Mouse (Mus musculus): ENCODE measurements around the gene Isoc2a.
A peak's percentile ranks its signal among the peaks of the same experiment; 100 is the strongest.
"Not testable (repeated sequence)": the region's sequence is repeated elsewhere in the genome, so short reads cannot be mapped to it uniquely, and the experiment has no call there.

Isoc2a gene

GRCm38 (mm10) chr7:4876753-4877221 is at the start of gene Isoc2a:
TSS of gene Isoc2a (plus strand) at chr7:4877153.
- peak; percentile 95 for DNase-seq (ENCODE audit: low read depth)

DNA sequence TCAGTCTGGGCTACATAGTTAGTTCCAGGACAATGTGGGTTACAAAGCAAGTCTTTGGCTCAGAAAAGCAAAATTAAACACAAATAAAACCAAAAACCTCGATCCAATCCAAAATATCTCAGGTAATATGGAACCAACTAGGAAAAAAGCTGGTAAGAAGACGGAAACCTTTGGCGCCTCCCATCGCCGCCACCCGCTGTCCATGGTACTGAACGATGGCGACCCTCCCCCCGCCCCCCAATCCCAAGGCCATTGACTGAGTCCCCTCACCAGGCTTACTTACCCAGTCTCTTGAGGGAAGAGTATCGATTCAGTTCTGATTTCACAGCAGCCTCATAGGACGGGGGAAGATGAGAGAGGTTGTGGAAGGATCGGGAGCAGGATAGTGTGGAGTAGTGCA is 46.5 kb upstream of the Isoc2a start:
- DNase-seq (ENCODE audit: low read depth), result no peak

- DNase-seq (ENCODE audit: low read depth), result no peak
These were observed 41.2 kb upstream of the Isoc2a start for GRCm38 (mm10) chr7:4835631-4836327.

DNA sequence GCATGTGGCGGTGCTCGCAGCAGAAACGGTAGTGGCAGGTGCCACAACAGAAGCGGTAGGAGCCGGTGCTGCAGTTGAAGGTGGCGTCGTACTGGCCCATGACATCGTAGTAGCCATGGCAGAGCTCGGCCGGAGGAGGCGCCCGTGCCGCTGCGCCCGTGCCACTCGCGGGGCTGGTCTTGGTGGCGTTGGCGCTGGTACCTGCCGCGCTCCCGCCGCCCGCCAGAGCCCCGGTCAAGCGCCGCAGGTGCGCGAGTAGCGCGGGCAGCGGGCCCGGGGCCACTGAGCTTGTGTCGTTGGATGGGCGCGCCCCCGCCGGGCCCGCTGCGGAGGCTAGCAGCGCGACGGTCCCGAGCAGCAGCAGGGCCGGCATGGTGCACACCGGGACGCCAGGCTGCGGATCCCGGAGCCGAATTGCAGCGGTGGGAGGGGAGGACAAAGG is 40.6 kb upstream of the Isoc2a start:
- DNase-seq (ENCODE audit: low read depth), result no peak

DNA sequence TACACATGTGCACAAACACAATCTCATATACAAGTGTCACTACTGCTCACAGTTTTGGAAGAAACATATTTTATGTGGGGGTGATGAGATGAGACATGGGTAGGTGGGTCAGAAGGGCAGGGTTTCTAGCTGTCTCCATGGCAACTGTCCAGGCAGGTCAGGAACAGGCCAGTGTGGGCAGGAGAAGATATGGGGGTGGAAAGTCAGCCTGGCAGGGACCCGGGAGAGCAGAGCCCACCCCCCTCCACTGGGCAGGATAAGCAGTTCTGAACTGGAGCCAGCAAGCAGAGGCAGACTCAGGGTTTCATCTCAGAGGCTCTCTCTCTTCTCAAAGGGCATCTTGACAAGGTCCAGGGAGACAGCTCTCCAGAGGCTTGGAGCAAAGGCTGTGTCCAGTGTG is 39.3 kb upstream of the Isoc2a start:
- no peak for DNase-seq (ENCODE audit: low read depth)

DNA sequence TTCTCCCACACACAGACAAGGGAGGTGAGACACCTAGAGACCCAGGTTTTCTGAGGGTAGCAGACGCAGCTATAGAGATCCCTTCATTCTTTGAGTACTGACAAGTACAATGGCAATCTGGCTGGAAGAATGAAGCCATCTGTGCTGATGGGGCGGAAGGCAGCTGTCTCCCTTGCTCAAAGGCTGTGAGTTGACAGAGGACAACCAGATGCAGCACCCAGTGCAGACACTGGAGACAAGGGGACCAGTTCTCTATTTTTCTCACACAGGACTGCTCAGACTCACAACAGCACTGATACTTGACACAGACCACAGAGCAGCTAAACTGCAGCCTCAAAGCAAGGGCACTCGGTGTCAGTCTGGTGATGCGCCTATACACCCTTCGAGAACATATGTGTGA is 34.9 kb upstream of the Isoc2a start:
- no peak for DNase-seq (ENCODE audit: low read depth)

DNA sequence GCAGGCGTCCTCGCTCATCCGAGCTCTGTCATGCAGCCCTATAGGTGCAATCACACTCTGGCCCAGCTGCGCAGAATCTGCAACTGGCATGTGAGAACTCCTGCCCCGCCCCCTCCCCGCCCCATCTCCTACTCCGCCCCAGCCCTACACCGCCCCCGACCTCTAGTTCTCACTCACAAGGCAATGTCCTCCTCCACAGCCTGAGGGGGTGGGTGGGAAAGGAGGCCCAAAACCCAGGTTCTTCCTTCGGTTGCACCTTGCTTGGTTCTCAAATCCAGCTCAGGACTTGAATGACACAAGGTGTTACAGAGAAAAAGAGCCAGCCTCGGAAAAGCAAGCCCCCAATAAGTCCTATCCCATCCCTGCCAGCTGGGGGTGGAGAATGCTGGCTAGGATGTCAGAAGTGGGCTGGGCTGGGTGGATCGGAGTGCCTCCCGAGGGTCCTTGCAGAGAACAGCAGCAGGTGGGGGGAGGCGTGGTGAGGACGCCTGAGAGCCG is 34.3 kb upstream of the Isoc2a start:
- DNase-seq (ENCODE audit: low read depth), result no peak

- DNase-seq (ENCODE audit: low read depth), result no peak
These were observed 33.2 kb upstream of the Isoc2a start for GRCm38 (mm10) chr7:4843604-4844244.

DNA sequence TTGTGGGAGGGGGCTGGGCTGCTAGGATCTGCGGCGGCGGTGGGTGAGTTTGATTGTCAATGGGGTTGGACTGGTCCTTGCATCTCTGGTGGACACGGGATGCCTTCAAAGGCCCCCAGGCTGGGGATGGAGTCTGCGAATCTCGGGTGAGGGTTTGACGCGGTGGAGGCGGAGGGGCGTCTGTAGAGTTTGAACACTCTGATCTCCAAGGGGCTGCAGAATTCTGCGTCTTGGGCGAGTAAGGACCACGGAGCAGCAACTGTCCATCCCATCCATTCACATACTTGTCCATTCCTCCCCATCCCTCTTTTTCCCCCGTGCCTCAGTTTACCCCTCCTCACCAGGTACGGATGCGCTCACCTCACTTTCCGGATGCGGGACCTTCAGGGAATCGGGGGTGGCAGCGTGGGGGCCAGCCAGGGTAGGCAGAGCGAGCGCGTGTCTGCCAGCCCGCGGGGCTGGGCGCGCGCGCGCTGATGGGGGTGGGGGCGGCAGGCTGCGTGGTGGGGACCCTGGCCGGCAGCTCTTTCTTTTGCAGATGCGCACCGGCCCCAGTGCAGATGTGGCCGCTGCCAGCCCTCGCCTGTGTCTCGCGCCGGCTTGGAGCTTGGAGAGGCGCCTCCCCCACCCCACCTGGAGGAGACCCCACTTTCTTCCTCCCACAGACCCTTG is 32.6 kb upstream of the Isoc2a start, which contains the start of gene Shisa7:
Gene Shisa7, minus strand, starts transcription at position 452 of the 672 bp plus-strand sequence.
- no peak for DNase-seq (ENCODE audit: low read depth)

DNA sequence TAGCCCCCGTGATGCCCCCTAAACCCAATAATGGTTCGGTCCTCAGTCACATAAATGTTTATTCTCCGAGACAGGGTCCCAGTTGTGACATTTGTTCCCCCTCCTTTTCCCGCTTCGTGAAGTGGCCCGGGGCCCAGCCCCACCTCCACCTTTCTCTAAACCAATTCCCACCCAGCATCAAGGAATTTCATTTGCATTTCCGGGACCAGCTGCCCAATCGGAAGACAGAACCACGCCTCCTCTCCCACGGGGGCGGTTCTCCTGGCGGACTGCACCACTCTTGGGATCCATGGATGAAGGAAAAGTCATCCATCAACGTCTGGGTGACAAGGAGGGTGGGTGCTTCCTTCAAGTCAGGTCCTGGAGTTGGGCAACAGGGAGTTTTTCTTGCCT is 32.0 kb upstream of the Isoc2a start:
- DNase-seq (ENCODE audit: low read depth), result no peak

DNA sequence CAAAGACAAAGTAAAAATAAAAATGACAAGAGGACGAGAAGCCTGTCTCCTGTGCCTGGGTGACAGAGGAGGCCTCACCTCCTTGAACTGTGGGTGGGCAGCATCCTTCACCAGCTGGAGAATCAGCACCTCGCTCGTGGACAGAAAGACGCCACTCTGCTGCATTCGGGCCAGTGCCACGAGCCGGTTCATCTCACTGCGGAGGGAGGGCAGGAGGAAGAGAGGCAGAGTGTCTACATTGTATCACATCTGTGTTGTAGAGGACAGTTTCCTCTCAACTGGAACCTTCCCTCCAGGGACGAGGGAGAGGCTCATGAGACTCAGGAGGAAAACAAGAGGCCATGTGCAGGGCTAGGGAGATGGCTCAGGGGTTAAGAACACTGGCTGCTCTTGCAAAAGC is 27.6 kb upstream of the Isoc2a start:
- DNase-seq (ENCODE audit: low read depth), result no peak

GRCm38 (mm10) chr7:4850621-4851314 is 26.2 kb upstream of the Isoc2a start:
- DNase-seq (ENCODE audit: low read depth), result no peak

GRCm38 (mm10) chr7:4851315-4851688 is 25.7 kb upstream of the Isoc2a start:
- no peak for DNase-seq (ENCODE audit: low read depth)

DNA sequence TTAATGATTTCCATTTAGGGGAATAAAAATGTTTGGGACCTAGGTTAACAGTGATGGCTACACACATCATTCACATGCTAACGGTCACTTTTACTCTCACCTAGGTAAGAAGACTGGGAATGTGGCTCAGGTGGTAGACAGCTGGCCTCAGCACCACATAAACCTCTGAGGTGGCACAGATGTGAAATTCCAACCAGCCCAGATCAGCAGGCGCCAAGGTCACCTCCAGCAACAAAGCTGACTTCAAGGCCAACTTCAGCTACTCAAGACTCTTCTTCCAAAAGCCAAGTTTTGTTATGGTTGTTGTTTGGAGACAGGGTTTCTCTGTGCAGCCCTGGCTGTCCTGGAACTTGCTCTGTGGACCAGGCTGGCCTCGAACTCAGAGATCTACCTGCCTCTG is 23.3 kb upstream of the Isoc2a start:
- DNase-seq (ENCODE audit: low read depth), result no peak

DNA sequence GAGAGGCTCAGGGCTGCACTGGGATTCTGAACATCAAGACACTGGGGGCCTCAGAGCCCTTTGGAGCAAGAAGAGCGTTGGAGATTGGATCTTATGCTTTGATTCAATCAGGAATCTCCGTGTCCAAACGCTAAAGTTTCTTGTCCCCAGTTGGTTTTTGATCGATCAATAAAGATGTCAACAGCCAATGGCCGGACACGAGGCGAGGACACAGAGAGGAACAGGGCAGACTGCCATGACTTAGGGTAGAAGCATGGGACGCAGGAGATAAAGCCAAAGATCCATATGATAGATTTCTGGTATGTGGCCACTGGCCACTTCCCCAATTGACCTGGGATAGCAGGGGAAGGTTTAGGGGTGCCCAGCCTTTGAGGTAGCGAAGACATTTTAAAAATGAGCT is 20.4 kb upstream of the Isoc2a start:
- DNase-seq (ENCODE audit: low read depth), result no peak

DNA sequence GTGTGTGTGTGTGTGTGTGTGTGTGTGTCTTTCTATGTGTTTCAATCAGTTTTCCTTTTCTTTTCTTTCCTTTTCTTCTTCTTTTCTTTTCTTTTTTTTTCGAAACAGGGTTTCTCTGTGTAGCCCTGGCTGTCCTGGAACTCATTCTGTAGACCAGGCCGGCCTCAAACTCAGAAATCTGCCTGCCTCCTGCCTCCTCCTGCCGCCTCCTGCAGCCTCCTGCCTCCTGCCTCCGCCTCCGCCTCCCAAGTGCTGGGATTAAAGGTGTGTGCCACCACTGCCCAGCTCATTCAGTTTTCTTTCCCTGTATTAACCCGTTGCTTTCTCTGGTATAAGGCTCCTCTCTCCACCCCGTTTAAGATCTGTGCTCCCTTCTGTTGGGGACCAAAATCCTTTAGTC is 19.6 kb upstream of the Isoc2a start:
- DNase-seq (ENCODE audit: low read depth), result no peak

DNA sequence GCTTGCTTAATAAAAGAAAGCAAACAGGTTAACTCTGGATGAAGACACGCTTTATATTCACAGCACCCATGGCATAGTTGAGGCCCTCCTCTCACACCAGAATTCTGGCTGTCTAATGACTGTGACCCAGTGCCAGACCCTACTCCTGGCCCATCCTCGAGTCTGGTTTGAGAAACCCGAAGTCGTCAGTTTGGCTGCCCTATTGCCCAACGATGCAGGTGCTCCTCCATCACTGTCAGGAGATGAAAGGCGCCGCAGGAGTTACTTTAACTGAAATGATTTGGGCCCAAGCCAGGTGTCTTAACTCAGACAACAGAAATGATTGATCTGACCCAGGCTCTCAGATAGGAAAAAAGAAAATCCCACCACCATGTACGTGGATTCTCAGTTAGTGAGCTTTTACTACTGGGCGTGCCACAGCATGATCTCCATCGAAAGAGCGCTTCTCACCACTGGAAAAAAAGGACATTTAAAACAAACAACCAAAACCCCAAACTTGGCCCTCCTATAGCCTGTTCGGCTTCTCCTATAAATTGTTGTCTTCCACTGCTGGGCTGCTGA is 17.5 kb upstream of the Isoc2a start:
- DNase-seq (ENCODE audit: low read depth), result no peak

GRCm38 (mm10) chr7:4860926-4861325 is 16.0 kb upstream of the Isoc2a start:
- not testable (repeated sequence) for DNase-seq (ENCODE audit: low read depth)

DNA sequence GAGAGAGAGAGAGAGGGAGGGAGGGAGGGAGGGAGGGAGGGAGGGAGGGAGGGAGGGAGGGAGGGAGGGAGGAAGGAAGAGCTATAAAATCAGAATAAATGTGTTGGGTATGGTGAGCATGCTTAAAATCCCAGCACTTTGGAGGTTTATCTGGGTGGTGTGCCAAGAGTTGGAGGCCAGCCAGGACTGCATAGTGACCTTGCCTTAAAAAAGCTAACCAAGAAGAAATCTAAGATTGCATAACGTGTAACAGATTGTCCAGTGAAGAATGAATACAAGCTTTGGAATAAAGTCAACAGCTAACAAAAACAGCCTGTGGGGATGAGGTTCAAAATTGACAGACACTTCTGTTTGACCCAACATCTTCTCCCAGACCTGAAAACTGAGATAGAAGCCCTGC is 13.9 kb upstream of the Isoc2a start:
- DNase-seq (ENCODE audit: low read depth), result peak; percentile 62

- DNase-seq (ENCODE audit: low read depth), result no peak
These were observed 13.3 kb upstream of the Isoc2a start for GRCm38 (mm10) chr7:4863541-4864080.

DNA sequence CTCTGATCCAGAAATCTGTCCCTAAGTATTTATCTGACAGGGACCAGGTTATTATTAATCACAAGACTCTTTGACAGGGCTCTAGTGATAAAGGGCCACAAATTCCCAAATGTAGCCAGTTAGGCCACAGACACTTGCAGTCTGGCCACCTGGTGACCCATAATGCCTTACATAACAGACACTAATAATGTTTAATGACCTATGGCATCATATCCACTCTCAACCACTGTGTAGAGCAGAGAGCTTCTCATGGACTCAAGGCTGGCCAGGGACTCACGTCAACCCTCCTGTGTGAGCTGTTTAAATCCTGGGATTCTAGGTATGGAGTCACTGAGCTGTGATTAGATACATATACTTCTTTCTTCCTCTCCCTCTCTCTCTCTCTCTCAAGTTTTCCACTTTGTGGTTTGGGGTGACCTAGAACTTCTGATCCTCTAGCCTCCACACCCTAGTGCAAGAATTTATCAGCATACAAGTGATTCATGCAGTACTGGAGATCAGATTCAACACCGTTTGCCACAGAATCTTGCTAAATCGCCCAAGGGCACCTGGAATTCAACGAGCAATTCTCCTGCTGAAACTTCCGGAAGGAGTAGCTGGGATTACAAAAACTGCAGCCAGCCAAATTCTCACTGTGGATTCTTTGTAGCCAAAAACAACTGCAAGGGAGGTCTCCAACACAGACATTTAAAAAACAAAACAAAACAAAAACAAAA is 12.7 kb upstream of the Isoc2a start:
- no peak for DNase-seq (ENCODE audit: low read depth)

All from 416B (cell line).